Mouse (Mus musculus): ENCODE results near the gene Sox5.

DNA sequence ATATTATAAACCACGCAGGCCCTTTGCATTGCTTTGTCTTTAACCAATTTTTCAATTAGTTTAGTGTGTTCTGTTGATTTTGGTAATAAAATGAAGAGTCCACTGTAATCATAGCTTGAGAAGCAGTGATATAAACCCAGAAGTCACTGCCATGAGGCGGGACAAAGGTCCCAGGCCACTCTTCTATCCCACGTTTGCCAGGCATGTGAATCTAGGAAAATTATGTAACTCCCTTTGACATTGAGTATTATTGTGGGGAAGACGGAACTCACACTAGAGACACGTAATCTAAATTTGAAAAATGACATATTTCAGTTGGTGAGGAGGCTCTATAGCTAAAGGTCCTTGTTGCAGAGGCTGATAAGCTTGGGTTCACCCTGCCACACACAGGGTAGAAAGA, 711.3 kb downstream of the Sox5 start:
- TF ChIP-seq CTCF (IDR thresholded peaks at IDR 0.05; ENCODE audit: borderline replicate concordance, control insufficient read depth, extremely low read depth, insufficient read depth, low read length, poor library complexity) = no peak
- no peak for TF ChIP-seq POLR2A (IDR thresholded peaks at IDR 0.05; ENCODE audit: control insufficient read depth, extremely low read depth, insufficient read depth, low read length, poor library complexity)
